Mouse (Mus musculus): ENCODE measurements around the gene Gm10577.

Gene Gm10577

GRCm38 (mm10) chr4:101020596-101020995 is at the start of gene Gm10577:
TSS of gene Gm10577 (minus strand) at chr4:101020696.
- DNase-seq (ENCODE audit: low read depth, low spot score): no peak

- DNase-seq (ENCODE audit: low read depth, low spot score): no peak
These were observed 48.9 kb upstream of the Gm10577 start for GRCm38 (mm10) chr4:101069154-101069971.

GRCm38 (mm10) chr4:101068786-101069153 is 48.3 kb upstream of the Gm10577 start, which contains the start of gene Raver2:
TSS of gene Raver2 (plus strand) at chr4:101068983.
- DNase-seq (ENCODE audit: low read depth, low spot score): no peak

GRCm38 (mm10) chr4:101066401-101066800 is 45.9 kb upstream of the Gm10577 start:
- DNase-seq (ENCODE audit: low read depth, low spot score): no peak

GRCm38 (mm10) chr4:101062146-101062545 is 41.6 kb upstream of the Gm10577 start:
- DNase-seq (ENCODE audit: low read depth, low spot score): no peak

- no peak for DNase-seq (ENCODE audit: low read depth, low spot score)
These were observed 26.1 kb upstream of the Gm10577 start for GRCm38 (mm10) chr4:101046576-101046975.

GRCm38 (mm10) chr4:101044149-101044548 is 23.7 kb upstream of the Gm10577 start:
- no peak for DNase-seq (ENCODE audit: low read depth, low spot score)

GRCm38 (mm10) chr4:101043691-101044090 is 23.2 kb upstream of the Gm10577 start:
- DNase-seq (ENCODE audit: low read depth, low spot score): no peak

GRCm38 (mm10) chr4:101037156-101037555 is 16.7 kb upstream of the Gm10577 start:
- no peak for DNase-seq (ENCODE audit: low read depth, low spot score)

GRCm38 (mm10) chr4:101035131-101035530 is 14.6 kb upstream of the Gm10577 start:
- no peak for DNase-seq (ENCODE audit: low read depth, low spot score)

- no peak for DNase-seq (ENCODE audit: low read depth, low spot score)
These were observed 12.6 kb upstream of the Gm10577 start for GRCm38 (mm10) chr4:101033047-101033446.

GRCm38 (mm10) chr4:101027852-101028411 is 7.4 kb upstream of the Gm10577 start:
- no peak for DNase-seq (ENCODE audit: low read depth, low spot score)

GRCm38 (mm10) chr4:101026995-101027394 is 6.5 kb upstream of the Gm10577 start:
- no peak for DNase-seq (ENCODE audit: low read depth, low spot score)

- no peak for DNase-seq (ENCODE audit: low read depth, low spot score)
These were observed 6.1 kb upstream of the Gm10577 start for GRCm38 (mm10) chr4:101026566-101026965.

- no peak for DNase-seq (ENCODE audit: low read depth, low spot score)
These were observed 2.7 kb downstream of the Gm10577 start for GRCm38 (mm10) chr4:101017806-101018205.

- DNase-seq (ENCODE audit: low read depth, low spot score): no peak
These were observed 11.4 kb downstream of the Gm10577 start for GRCm38 (mm10) chr4:101009092-101009491.

GRCm38 (mm10) chr4:101008362-101008769 is 12.1 kb downstream of the Gm10577 start:
- no peak for DNase-seq (ENCODE audit: low read depth, low spot score)

- no peak for DNase-seq (ENCODE audit: low read depth, low spot score)
These were observed 17.5 kb downstream of the Gm10577 start for GRCm38 (mm10) chr4:101002961-101003360.

- no peak for DNase-seq (ENCODE audit: low read depth, low spot score)
These were observed 19.4 kb downstream of the Gm10577 start for GRCm38 (mm10) chr4:101001073-101001472.

GRCm38 (mm10) chr4:101000622-101001021 is 19.9 kb downstream of the Gm10577 start:
- no peak for DNase-seq (ENCODE audit: low read depth, low spot score)

- DNase-seq (ENCODE audit: low read depth, low spot score): no peak
These were observed 21.6 kb downstream of the Gm10577 start for GRCm38 (mm10) chr4:100998906-100999305.

- peak; percentile 44 for DNase-seq (ENCODE audit: low read depth, low spot score)
These were observed 22.4 kb downstream of the Gm10577 start for GRCm38 (mm10) chr4:100998145-100998544.

- no peak for DNase-seq (ENCODE audit: low read depth, low spot score)
These were observed 24.3 kb downstream of the Gm10577 start for GRCm38 (mm10) chr4:100996060-100996651.
